Mouse (Mus musculus) liver, adult 2 months (tissue): ENCODE measurements at regions not wholly inside any gene's neighbourhood (a gene's known extent, or its start where the extent isn't known, plus 50 kb on each side); places are given as distances from the start of the nearest gene placed in this dataset.

Source experiments
- CTCF ChIP-seq: fragments of 200-500 bp; IDR thresholded peaks from 2 replicates; pipeline ENCODE4 v1.5.1; 2011; ENCODE audit warnings: low read depth, low read length, control low read depth
- POLR2A ChIP-seq: fragments of 200-500 bp; IDR thresholded peaks from 2 replicates; pipeline ENCODE4 v1.6.1; 2011; ENCODE audit warnings: low read length, control low read depth; ENCODE audit not compliant: insufficient read depth; ENCODE audit errors: extremely low read depth

- no peak for TF ChIP-seq POLR2A
- TF ChIP-seq CTCF = no peak
Observed at GRCm38 (mm10) chr12:71703146-71703902, 127.6 kb upstream of the Daam1 start.
